Mouse (Mus musculus) brain, embryonic 14.5 days (tissue): ENCODE measurements around the gene Asb18.

Source experiments
- CTCF ChIP-seq: fragments of 200-500 bp; IDR thresholded peaks from 2 replicates; pipeline ENCODE4 v1.5.1; 2012; ENCODE audit warnings: inconsistent platforms, mild to moderate bottlenecking, moderate library complexity, borderline replicate concordance; ENCODE audit not compliant: insufficient read depth, insufficient read length; ENCODE audit errors: extremely low read depth
- POLR2A ChIP-seq: fragments of 200-500 bp; IDR thresholded peaks from 2 replicates; pipeline ENCODE4 v1.6.1; 2012; ENCODE audit warnings: mild to moderate bottlenecking, inconsistent platforms, borderline replicate concordance; ENCODE audit not compliant: poor library complexity, insufficient read depth, insufficient read length, severe bottlenecking; ENCODE audit errors: extremely low read depth

DNA sequence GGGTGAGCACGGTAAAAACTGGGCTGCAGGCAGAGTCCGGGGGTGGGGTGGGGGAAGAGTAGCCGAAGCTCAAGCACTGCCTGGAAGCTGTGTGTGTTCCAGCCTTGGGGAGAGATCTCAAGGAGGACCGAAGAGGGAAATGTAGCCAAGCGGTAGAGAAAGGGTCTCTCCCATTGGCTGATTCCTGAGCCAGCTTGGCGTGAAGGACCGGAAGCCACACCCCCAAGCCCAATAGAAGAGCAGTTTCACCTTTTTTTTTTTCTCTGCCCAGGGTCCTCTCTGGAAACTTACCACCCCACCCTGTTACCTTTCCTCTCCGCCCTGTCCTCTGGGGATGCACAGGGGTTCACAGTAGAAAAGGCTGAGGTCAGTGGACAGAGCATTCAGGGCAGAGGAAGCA lies 39.9 kb downstream of the Asb18 start:
- TF ChIP-seq CTCF (no peak), POLR2A (no peak)
